Mouse (Mus musculus): ENCODE data around the gene Mlip.
"Not testable (repeated sequence)": the region's sequence is repeated elsewhere in the genome, so short reads cannot be mapped to it uniquely, and the experiment has no call there.

Mlip gene

DNA sequence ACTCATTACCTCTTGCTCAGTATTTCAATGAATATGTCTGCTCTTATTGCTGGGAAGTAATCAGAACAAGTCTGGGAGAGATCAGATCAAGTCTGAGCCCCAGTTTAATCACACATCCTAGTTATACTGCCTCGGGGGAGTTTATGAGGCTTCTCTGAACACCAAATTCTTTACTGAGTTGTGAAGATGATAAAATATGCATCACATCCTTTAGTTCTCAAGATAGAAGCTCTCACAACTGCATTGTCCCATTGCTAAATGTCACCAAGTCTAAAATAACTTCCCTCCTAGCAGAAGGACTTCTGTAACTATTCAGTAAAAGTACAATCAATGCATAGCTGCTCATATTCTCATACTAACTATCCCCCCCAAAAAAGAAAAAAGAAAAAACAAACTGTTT lies 154.5 kb downstream of the Mlip start:
- DNase-seq (ENCODE audit: low spot score in 2 of 2) = no peak

DNA sequence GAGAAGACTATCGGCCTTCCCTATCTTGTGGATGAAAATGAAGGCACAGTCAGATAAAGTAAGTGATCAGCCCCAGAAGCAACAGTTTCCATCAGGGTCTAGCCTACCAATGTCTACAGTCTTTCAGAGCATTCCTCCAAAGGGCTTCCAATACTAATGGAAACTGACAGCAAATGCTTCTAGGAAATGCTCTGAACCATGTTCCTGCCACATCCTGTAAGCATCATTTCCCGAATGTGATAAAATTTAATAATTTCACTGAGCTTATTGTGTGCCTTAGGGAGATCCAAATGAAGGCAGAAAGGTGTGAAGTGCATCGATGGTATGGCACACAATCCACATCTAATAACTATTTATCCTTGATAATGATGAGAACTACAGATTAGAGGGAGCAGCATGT lies 173.3 kb downstream of the Mlip start:
- DNase-seq (ENCODE audit: low spot score in 2 of 2) = no peak

DNA sequence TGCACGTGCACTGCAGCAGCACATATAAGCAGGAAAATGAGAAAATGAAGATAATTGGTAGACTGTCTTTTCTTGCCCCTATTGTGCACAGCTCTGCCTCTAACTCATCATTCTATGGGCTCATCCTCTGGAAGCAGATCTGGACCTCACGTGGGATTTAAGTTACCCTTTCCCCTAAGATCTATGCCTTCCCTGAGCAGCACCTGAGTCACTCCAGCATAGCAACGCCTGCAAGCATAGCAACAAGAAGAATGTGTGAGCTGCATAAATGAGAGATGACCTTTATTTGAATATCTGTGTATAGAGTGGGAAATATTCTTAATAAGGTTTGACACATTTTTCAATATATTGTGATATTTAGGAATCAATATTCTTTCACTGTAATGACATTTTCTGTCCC lies 176.9 kb downstream of the Mlip start:
- DNase-seq (ENCODE audit: low spot score in 2 of 2) = no peak

DNA sequence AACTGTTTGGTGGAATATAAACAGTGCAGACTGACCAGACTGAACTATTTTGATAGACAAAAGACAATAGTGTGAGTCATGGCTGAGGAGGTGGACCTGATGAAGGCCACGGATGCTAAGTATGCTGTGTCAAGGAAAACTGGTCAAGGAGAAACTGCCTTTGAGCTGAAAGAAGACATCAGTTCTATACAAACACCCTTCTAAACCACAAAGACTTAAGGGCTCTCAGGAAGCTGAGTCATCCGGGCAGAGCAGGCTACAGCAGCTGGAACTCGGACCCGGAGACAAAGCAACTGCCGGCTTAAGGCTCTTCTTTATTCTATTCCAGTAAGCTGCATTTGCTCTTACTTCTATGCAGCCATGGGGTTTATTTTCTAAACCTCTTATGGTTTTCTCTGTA lies 180.7 kb downstream of the Mlip start:
- DNase-seq (ENCODE audit: low spot score in 2 of 2) = no peak

DNA sequence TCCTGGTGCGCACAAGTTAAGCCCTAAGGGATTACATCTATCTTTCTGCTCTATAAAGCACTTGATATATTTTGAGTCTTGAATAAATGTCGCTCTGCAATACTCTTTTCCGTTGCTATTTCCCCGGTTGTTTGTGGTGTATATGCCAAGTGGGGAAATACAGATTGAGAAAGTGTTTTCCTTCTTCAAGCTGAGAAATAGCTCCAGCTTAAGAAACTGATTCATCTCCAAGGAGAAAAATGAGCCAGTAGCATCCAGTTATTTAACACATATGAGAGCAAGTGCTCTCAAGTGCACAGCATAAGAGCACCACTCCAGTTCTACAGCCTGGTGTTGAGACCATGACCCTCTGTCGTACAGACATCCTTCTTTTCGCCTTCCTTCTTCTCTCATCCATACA lies 186.9 kb downstream of the Mlip start:
- DNase-seq (ENCODE audit: low spot score in 2 of 2) = no peak

DNA sequence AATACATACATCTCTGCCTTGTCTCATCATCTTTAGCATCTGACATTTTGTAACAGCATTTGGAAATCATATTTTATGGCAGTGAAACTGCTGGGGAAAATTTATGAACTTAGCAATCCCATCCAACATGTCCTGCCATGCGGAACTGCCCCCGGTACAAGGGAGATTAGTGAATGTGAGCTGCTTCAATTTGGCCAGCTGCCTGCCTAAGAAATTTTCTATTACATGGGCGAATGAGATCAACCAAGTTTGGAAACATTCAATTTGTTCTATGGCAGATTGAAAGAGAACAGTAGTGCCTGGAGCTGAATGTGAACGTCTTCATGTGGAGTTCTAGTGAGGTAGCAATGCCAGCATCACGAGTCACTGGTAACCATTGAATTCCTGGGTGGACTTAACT lies 191.0 kb downstream of the Mlip start:
- no peak for DNase-seq (ENCODE audit: low spot score in 2 of 2)

DNA sequence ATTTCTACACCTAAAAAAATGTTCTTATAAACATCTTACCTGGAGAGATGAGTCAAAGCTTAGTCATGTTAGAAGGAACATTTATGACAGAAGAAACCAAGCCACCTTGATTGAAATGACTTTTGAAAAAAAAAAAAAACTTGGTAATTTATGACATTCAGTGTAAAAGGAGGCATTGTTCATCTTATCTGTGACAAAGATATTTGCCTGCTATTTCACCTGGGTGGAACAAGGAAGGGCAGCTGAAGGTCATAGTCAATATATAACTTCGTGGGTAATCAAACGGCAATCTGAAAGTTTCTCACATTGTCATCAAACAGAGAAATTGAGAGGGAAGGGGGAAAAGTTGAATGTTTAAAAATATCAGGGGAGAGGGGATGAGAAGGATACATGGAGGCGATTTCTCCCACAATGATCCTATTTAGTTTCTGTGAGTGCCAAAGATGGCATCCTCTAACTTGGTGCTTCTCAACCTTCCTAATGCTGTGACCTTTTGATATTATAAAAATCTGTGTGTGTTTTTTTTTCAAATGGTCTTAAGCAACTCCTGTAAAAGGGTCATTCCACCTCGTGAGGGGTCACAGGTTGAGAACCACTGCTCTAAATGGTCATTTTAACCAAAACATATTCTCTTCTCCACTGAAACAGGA lies 192.4 kb downstream of the Mlip start:
- DNase-seq (ENCODE audit: low spot score in 2 of 2) = no peak

DNA sequence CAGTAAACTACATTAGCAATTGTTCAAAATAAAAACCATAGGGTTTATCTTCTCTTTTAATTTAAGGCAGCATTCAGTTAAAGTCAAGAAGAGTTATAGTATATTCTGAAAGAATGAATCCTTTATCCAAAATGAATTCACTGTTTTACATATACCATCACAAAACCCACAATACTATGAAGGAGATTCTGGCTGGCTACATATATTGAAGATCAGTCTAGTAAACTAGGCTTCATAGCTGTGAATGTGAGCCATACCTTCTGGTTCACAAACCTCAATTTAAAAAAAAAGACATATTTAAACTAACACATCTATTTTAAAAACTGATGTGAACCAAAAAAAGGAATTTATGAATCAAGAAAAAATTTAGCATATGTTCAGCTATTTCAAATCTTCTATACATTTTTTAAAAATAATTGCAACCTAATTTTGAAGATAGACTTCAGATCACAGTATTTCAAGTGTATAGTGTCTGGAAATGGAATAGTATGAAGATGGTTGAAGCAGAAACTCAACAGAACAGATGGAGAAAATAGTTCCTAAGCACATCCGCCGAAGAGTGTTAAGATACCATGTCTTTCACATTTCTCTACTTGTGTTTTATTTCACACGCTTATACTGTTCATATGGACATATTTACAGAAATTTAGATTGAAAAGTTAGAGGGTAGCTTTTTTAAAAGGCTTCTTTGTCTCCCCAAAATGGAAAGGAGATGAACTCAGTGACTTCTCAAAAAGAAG lies 204.1 kb downstream of the Mlip start:
- DNase-seq (ENCODE audit: low spot score in 2 of 2) = no peak

DNA sequence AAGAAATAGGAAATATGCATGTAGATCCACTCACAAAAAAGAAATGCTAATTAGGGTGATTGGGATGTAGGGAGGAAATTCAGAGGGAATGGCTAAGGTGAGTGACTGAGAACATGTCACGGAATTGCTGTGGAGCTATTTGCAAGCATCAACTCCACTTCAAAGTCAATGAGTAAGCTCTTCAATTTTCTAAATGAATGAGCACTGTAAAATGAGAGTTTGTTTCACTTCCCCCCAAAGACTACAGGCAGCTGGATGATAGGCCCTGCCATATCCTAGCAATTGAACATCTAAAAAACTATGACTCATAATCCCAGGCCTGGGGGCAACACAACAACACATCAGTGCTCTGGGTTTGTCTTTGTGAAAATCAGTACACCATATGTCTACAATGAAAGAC lies 233.0 kb downstream of the Mlip start:
- DNase-seq (ENCODE audit: low spot score in 2 of 2) = no peak

DNA sequence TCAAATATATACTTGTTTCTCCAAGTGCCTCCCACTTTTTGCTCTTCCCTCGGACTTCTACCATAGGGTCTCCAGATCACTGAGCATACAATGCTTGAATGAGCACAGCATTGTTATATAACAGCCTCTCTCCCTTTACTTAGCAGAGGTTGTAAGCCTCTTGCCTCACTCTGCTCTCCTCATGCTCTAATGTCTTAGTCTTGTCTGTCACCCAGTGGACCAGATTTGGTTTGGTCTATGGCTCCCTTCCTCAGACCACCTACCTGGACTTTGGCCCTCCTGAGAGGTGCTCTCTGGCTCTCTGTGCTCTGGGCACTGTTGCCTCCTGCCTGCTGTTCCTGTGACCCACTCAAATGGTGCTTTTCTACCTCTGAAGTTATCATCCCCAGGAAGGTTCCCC lies 255.9 kb downstream of the Mlip start:
- DNase-seq (ENCODE audit: low spot score in 2 of 2) = no peak

DNA sequence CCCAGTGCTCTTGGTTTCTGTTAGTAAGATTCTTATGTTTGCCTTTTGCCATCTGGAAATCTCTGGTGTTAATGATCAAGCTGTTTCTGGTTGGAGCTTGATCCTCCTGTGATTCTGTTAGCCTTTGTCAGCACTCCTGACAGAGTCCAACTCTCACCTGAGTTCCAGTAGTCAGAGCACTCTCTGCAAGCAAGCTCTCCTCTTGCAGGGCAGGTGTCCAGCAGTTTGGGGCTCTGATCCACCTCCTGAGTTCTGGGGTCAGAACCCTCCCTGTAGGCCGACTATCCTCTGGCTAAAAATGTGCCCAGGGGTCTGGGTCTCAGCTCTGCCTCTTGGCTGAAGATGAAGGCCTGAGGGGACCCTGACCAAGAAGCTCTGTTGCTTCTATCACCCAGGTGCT lies 269.5 kb downstream of the Mlip start:
- not testable (repeated sequence) for DNase-seq (ENCODE audit: low spot score in 2 of 2)

DNA sequence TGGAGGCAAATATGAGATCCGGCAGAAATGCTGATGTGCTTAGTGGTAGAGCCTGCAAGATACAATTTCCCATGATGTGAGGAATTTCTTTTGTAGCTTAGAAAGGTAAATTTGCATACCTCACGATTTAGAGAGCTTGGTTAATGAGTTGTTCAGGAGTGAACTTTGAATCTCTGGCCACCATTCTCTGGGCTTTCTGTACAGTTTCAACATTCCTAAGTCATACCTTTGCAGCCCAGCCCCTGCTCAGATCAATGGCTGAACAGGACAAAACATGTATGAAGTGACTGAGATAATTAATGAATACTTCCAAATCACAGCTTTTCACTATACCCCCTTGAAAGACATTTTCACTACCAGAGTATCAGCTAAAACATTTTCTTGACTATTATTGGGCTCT lies 281.1 kb downstream of the Mlip start:
- DNase-seq (ENCODE audit: low spot score in 2 of 2) = no peak

DNA sequence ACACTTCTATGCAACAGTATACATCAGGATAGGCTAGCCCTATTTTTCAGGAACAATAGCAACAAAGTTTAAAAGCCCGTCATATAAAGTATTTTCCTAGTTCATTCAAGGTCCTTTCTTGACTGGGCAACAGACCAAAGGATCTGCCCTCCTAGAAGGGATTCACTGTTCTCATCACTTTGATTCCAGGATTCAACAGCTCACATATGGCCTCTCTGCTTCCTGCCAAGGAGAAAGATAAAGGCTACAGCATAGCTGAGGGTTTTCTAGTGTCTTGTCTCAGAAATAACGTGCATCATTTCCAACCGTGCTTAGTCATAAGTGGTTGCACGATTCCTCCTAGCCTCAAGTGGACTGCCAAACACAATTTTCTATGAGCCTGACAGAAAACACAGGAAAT lies 296.2 kb downstream of the Mlip start:
- no peak for DNase-seq (ENCODE audit: low spot score in 2 of 2)

DNA sequence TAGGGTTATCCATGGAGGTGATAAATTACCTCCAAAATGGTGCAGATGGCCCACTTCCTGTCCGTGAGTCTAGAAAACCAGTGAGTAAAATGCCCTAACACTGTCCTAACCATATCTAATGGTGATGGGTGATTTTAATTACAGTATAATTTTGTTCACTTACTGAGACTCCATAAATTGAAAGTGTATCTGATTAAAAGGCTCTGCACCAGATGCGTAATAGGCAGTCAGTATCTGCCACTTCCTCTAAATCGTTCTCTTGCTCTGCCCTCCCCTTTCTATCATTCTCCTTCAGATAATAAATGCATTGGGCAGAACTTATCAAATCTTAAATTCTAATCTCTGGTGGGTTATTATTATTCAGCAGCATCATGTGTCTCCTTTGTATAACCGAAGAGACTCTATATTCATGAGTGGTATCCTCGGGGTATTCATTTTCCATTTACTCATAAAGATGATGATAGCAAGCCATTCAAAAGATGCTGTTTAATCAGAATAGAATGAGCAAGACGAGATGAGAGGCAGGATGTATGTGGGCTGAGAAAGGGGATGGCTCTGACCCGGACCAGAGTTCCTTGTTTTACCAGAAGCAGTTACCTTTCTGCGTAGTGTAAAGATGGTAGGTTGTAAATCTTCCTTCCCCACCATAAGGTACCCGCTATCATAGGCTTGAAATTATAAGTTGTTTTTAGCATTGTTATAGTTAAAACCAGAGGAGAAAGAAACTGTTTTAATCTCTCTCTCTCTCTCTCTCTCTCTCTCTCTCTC lies 298.2 kb downstream of the Mlip start:
- no peak for DNase-seq (ENCODE audit: low spot score in 2 of 2)

Data from right cerebral cortex, postnatal 10 days (tissue).